Mouse (Mus musculus) ES-E14 (cell line): ENCODE data around the gene Vdr. TPM values are rescaled to one million over a fixed set of nuclear protein-coding genes. Genes with fewer than 3 reads are reported as not detected.

ENCODE experiments used
- DNase-seq: peaks from one replicate; pipeline ENCODE4 v3.0.0-alpha.2; 2013; ENCODE audit warnings: low read depth, low spot score
- H3K27ac ChIP-seq: 2 replicates; pipeline ENCODE4 v1.5.1; 2012; ENCODE audit warnings: low read depth, mild to moderate bottlenecking, low read length, moderate library complexity, mixed read lengths; ENCODE audit not compliant: poor library complexity, insufficient read depth, severe bottlenecking
- H3K36me3 ChIP-seq: 2 replicates; pipeline ENCODE4 v1.6.1; 2012; ENCODE audit warnings: mild to moderate bottlenecking, low read length, moderate library complexity, mixed read lengths; ENCODE audit not compliant: control insufficient read depth, poor library complexity, insufficient read depth, severe bottlenecking
- H3K4me1 ChIP-seq, 2 experiments: fragments of 150-350 bp in 1 of 2; sonication (generic) in 1 of 2; 2 replicates each; pipeline ENCODE4 v1.6.1; 2012; ENCODE audit warnings: low read length in 2 of 2, mild to moderate bottlenecking in 1 of 2, mixed read lengths in 1 of 2; ENCODE audit not compliant: control insufficient read depth in 2 of 2, insufficient read depth in 2 of 2, poor library complexity in 1 of 2
- H3K4me3 ChIP-seq, 2 experiments: fragments of 150-350 bp in 1 of 2; sonication (generic) in 1 of 2; 2 replicates each; pipeline ENCODE4 v1.5.1; 2012; ENCODE audit warnings: low read length in 2 of 2, low read depth in 1 of 2, mild to moderate bottlenecking in 1 of 2, mixed read lengths in 1 of 2; ENCODE audit not compliant: insufficient read depth in 1 of 2, poor library complexity in 1 of 2, severe bottlenecking in 1 of 2
- H3K9ac ChIP-seq: 2 replicates; pipeline ENCODE4 v1.6.1; 2012; ENCODE audit warnings: low read depth, mild to moderate bottlenecking, low read length, mixed read lengths; ENCODE audit not compliant: poor library complexity, insufficient read depth, severe bottlenecking
- H3K9me3 ChIP-seq: fragments of 150-350 bp; sonication (generic); 2 replicates; pipeline ENCODE4 v1.6.1; 2012; ENCODE audit warnings: low read depth, mild to moderate bottlenecking, low read length; ENCODE audit not compliant: control insufficient read depth, insufficient read depth
- CHD2 ChIP-seq: IDR thresholded peaks from 2 replicates; pipeline ENCODE4 v1.6.1; 2014; ENCODE audit warnings: mild to moderate bottlenecking, low read depth, low read length, inconsistent platforms
- HCFC1 ChIP-seq: IDR thresholded peaks from 2 replicates; pipeline ENCODE4 v1.6.1; 2012; ENCODE audit warnings: low read length, inconsistent platforms, borderline replicate concordance; ENCODE audit not compliant: insufficient read depth
- MAFK ChIP-seq: IDR thresholded peaks from 2 replicates; pipeline ENCODE4 v1.6.1; 2014; ENCODE audit warnings: mild to moderate bottlenecking, low read depth, low read length, inconsistent platforms; ENCODE audit not compliant: insufficient read depth
- ZC3H11A ChIP-seq: IDR thresholded peaks from 2 replicates; pipeline ENCODE4 v1.6.1; 2012; ENCODE audit warnings: low read depth, mild to moderate bottlenecking, inconsistent platforms, low read length, borderline replicate concordance
- ZNF384 ChIP-seq: IDR thresholded peaks from 2 replicates; pipeline ENCODE4 v1.6.1; 2012; ENCODE audit warnings: low read depth, low read length, inconsistent platforms
- in situ Hi-C, 2 experiments: fragments of 600-800 bp; cut with MboI; formaldehyde crosslinking; loops; one replicate each; pipeline ENCODE4 v1.15.1; 2025; ENCODE audit warnings: low sequenced_read_pairs in 2 of 2, inconsistent platforms in 1 of 2; ENCODE audit not compliant: unreplicated experiment in 2 of 2
- total RNA-seq: library from RNA; depleted of rRNA; stranded (reverse); fragments of 300-350 nt; gene quantifications from 2 replicates; pipeline ENCODE4 v1.2.3, GENCODE M21; 2012

Gene Vdr
- total RNA-seq, 1 experiment: 0.22 TPM

DNA sequence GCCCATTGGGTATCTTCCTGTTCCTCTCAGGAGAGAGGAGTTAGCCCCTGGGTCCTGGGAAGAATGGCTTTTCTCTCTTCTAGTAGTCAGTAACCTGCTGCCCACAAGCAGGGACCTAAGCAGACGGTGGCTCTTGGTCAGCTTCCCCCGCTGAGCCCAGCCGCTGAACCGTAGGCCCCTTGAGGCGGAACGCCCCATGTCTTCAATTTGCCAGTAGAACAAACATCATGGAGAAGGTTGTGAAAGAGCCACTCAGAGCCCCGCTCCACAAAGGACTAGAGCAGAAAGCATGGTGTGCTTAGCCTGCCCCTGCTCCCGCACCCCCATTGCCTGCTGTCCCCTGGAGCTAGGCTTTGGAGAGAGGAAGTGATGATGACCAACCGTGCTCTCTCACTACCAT, 14.1 kb downstream of the Vdr start:
- H3K4me1 ChIP-seq: no peaks in the 10 kb centered on the region
- H3K9me3 ChIP-seq: no peaks in the 10 kb centered on the region
- no peaks in the 10 kb centered on the region for H3K36me3 ChIP-seq
- in situ Hi-C loops: no loop called here
- DNase-seq: no peak
- no peak overlapping the region for H3K9ac ChIP-seq
- no peak overlapping the region for H3K4me3 ChIP-seq
- TF ChIP-seq HCFC1: no peak
- TF ChIP-seq CHD2: no peak
- no peak for TF ChIP-seq MAFK
- no peak for TF ChIP-seq ZNF384
- no peak for TF ChIP-seq ZC3H11A
- no peak overlapping the region for H3K27ac ChIP-seq

DNA sequence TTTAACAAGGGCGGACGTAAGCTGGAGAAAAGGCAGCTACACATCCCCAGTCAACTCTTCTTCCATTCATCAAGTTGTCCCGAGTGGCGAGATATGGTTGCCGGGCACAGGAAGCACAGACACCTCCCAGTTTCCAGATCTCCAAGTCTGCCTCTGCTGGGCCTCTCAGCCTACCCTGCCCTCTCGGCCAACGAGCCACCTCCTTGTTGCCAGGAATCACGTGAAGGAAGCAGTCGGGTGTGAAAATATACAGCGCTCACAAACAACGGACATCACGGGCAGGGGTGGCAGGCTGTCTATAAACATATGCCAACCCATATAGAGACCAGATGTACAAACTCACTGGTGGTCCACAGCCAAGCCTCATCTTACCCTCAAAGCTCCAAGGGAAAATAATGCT, 14.6 kb downstream of the Vdr start:
- Histone ChIP-seq H3K4me1 (no peaks in the 10 kb centered on the region), H3K4me3 (no peak overlapping the region), H3K9me3 (no peaks in the 10 kb centered on the region), H3K27ac (no peak overlapping the region), H3K36me3 (no peaks in the 10 kb centered on the region), H3K9ac (no peak overlapping the region)
- no peak for DNase-seq
- in situ Hi-C loops: no loop called here
- TF ChIP-seq ZC3H11A (no peak), MAFK (no peak), CHD2 (no peak), HCFC1 (no peak), ZNF384 (no peak)

DNA sequence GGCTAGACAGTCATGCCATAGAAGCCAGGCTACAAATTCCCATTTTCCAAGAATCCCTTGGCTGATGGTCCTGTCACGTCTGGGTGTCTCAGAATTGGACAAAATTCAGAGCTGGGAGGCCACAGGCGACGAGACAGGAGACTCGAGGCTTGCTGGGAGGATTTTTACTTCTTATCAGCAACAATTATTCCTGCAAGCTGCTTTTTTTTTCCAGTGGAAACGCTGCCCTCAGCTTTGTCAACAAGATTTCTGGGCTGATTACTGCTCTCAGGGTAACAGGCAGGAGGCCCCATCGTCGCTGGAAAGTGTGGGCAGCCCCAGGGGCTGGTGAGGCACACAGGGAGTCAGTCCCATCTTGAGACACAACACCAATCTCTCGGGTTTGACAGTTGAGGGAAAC, 17.9 kb downstream of the Vdr start:
- no peaks in the 10 kb centered on the region for H3K4me1 ChIP-seq

DNA sequence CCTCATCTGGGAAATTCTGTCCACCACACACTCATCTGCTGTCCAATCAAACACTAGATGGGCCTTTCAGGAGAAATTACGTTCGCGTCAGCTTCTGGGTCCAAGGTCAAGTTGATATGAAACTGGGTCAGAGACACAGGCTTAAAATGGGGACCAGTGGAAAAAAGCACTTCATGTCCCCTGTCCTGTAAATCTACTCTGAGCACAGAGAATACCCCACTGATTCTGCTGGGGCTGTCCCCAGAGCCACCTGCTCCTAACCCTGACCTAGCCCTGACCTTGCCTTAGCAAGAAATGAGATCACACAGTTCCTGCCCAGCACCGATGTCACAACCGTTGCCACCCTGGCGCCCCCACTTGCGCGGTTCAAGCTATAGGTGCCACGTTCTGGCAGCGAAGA, 20.0 kb downstream of the Vdr start:
- Histone ChIP-seq H3K9ac (no peak overlapping the region), H3K4me1 (no peaks in the 10 kb centered on the region), H3K27ac (no peak overlapping the region), H3K4me3 (no peak overlapping the region), H3K36me3 (no peaks in the 10 kb centered on the region), H3K9me3 (no peaks in the 10 kb centered on the region)
- DNase-seq: no peak
- in situ Hi-C loops: no loop called here
- TF ChIP-seq CHD2 (no peak), ZNF384 (no peak), HCFC1 (no peak), MAFK (no peak), ZC3H11A (no peak)

More for the DNA sequence above, 17.9 kb downstream of the Vdr start:
- no peak overlapping the region for H3K9ac ChIP-seq
- DNase-seq: no peak
- H3K9me3 ChIP-seq: no peaks in the 10 kb centered on the region
- in situ Hi-C loops: no loop called here
- H3K36me3 ChIP-seq: no peaks in the 10 kb centered on the region
- no peak overlapping the region for H3K4me3 ChIP-seq
- H3K27ac ChIP-seq: no peak overlapping the region
- no peak for TF ChIP-seq CHD2
- TF ChIP-seq MAFK: no peak
- no peak for TF ChIP-seq HCFC1
- no peak for TF ChIP-seq ZC3H11A
- TF ChIP-seq ZNF384: no peak

DNA sequence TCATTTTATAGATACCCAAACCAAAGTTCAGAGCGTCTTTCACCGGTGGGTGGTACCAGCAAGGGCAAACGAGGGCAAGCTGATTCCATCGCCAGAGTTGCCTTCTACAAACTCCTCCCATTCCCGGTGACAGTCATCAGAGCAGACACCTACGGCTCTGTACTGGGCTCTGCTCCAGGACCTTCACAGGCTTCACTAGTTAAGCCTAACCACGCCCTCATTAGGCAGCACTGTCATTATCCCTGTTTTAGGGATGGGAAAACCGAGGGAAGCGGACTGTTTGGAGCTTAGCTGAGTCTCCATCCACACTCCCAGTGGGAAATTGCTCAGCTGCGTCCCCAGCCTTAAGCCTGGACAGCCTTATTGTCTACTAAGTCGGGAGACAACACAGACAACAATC, 20.4 kb downstream of the Vdr start:
- Histone ChIP-seq H3K36me3 (no peaks in the 10 kb centered on the region), H3K9ac (no peak overlapping the region), H3K4me1 (no peaks in the 10 kb centered on the region), H3K9me3 (no peaks in the 10 kb centered on the region), H3K4me3 (no peak overlapping the region), H3K27ac (no peak overlapping the region)
- no peak for TF ChIP-seq HCFC1
- TF ChIP-seq CHD2: no peak
- TF ChIP-seq ZC3H11A: no peak
- TF ChIP-seq MAFK: no peak
- TF ChIP-seq ZNF384: no peak
- in situ Hi-C loops: no loop called here
- DNase-seq: no peak
